Mouse (Mus musculus): Measurements from ENCODE around the gene Ggt1.

GRCm38 (mm10) chr10:75534934-75535333, 26.5 kb upstream of the Ggt1 start:
- TF ChIP-seq POLR2AphosphoS2 (IDR thresholded peaks at IDR 0.05; ENCODE audit: insufficient read length, low read depth): no peak
- TF ChIP-seq E2F4 (IDR thresholded peaks at IDR 0.05; ENCODE audit: insufficient read depth): no peak
- TF ChIP-seq SRF (IDR thresholded peaks at IDR 0.05; ENCODE audit: control insufficient read depth, insufficient read length, low read depth): no peak
- no peak for TF ChIP-seq REST (IDR thresholded peaks at IDR 0.05; ENCODE audit: insufficient read depth, insufficient read length)
- TF ChIP-seq USF1 (IDR thresholded peaks at IDR 0.05; ENCODE audit: low read depth): no peak
- no peak for TF ChIP-seq POLR2A (IDR thresholded peaks at IDR 0.05; ENCODE audit: insufficient read length, low read depth)
- no peak for TF ChIP-seq MYOD1 (IDR thresholded peaks at IDR 0.05; ENCODE audit: control insufficient read depth in 1 of 3, insufficient read length in 2 of 3, low read depth in 2 of 3)
